Mouse (Mus musculus) skeletal muscle tissue, adult 2 months (tissue): ENCODE measurements at regions not wholly inside any gene's neighbourhood (a gene's known extent, or its start where the extent isn't known, plus 50 kb on each side); places are given as distances from the start of the nearest gene placed in this dataset.

ENCODE experiments used
- DNase-seq: peaks from one replicate; pipeline ENCODE4 v3.0.0-alpha.2; 2012; ENCODE audit warnings: low read depth, low spot score

DNA sequence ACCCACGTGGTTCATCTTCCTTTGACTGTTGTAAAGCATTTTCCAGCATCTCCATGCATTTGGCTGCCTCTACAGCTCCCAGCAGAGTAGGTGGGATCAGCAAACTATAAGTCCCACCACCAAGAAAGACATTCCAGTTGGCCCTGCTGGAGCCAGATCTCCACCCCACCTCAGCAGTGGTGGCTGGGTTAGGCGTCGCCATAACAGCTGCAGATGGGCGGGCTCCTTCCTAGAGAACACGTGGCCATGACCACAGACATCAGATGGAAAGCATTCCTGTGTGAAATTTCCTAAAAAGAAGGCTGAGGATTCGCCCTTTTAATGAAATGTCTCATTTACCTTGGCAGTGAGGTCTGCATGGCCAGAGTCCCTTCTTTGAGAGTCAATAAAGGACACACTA lies 140.0 kb upstream of the Bmp4 start:
- DNase-seq, result no peak

DNA sequence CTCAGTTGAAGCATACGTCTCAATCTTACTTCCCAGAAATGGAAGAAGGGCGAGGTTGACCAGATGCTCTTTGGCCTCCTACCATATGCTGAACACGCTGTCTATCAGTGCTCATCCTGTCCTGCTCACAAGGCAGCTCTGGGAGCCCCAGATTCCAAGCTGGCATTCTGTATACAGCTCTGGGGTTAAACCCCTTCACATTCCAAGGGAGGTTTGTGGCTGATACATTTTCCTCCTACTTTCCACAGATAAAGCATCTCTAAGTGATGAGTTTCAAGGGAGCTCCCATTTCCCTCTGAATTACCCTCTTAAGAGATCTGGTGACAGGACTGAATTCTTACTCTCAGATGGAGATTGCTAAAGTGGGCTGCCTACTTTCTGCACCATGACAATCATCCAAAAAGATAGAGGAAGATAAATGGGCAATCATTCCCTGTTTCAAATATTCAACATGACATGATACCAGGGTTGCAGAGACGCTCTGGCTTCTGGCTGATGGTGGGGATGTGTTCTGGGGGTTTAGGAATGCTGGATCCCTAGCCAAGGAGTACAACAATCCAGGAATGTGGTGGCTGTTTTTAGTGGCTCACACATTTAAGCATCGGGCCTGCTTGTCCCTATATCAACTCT lies 138.7 kb upstream of the Bmp4 start:
- DNase-seq, result no peak

DNA sequence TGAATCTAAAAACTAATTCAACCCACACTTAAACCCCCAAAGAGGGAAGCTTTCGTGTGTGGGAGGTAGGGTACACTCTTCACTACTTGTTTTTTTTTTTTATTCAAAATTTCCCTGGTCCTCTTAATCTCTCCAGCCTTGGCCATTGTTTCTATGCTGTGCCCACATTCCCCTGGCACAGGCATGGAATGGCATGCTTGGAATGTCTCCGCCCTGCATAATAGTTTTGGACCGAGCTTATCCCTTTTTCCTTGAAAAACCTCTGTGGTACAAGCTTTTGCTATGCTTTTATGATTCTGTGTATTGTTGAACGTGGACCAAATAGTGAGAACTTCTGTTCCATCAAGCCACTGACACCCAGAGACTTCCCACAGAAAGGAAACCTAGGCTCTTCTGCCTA lies 126.8 kb upstream of the Bmp4 start:
- DNase-seq, result no peak

DNA sequence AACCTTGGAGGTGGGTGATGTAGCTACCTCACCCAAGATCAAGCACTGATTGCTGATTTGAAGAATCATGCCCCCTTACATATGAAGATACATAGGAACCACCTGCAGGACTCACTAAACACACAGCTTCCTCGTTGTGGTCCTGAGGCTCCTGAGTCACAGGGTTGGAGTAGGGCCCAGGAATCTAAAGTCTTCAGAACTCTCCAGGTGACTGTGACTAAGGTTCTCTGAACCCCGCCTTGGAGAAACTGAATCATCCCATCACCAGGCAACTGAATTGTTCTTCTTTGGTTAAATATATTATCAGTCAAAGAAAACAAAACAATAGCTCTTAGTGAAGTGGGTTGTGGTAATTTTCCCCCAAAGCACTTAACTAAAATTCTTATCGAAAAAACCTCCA lies 125.8 kb upstream of the Bmp4 start:
- no peak for DNase-seq

DNA sequence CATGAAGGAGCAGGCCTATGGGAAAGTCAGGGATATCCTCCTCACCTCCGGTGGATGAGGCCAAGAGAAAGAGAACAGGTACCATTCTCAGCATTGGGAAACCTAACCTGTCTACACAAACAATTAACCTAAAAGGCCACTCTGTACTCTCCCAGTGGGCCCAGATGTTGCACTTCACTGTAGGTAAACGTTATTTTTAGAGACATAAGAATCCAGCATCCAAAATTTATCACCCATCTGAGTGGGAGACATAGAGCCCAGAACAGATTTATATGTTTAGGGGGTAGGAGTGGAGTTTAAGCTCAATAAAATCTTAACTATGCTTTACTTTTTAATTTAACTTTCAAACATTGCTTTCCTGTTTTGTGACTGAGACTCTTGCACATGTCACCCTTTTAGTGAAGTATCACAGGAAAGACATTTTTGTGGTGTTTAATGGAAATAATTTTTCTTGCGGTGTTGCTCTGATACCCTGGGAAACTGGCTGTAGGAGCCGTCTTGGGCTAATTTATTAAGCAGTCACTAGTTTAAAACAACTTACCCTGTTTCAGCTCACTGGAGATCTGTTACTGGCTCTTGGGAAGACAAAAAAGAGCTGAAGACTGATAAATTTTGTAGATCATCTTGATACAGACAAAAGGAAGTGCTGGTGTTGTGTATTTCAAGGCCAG lies 123.9 kb upstream of the Bmp4 start:
- DNase-seq, result no peak

DNA sequence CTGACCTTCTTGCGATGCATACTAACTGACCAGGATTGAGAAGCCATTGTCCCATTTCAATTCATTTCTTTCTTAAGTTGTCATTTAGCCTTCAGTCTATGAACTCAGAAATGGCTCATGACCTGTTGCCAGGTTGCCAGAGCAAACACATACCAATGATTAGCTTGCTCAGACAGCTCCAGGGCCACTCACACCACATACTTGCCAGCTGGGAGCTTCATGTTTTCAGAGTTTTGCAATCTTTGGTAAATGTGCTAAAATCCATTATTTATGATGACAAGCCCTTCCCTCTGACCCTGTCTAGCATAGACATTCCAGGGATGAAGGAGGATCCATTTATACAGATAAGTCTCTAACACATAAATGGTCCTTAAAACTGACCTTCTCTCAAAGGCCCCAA lies 121.6 kb upstream of the Bmp4 start:
- no peak for DNase-seq

DNA sequence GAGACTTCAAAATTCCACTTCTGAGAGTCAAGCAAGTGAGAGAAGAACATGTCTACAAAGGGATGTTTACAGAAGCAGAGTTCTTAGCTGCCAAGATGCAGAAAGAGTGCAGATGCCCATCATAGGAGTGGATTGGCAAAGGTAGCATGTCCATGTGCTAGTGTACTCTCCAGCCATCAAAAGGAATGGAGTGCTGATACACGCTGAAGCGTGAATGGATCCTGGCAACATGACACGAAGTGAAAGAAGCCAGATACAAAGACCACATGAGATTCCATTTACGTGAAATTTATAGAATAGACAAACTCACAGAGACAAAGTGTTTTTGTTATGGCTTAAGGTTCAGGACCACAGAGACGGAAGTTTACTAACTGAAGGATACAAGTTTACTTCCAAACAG lies 118.4 kb upstream of the Bmp4 start:
- no peak for DNase-seq

DNA sequence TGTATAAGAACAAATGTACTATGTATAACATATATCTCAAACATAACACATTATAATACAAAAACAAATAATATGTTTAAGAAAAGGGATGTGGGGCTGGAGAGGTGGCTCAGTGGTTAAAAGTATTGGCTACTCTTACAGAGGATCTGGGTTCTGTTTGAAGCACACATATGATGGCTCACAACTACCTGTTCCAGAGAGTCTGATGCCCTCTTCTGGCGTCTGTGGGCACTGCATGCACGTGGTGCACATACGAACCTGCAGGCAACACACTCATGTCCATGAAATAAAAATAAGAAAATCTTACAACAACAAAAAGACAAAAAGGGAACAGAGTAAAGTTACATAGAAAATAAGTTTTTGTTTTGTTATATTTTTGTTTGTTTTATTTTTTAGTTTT lies 114.8 kb upstream of the Bmp4 start:
- no peak for DNase-seq

DNA sequence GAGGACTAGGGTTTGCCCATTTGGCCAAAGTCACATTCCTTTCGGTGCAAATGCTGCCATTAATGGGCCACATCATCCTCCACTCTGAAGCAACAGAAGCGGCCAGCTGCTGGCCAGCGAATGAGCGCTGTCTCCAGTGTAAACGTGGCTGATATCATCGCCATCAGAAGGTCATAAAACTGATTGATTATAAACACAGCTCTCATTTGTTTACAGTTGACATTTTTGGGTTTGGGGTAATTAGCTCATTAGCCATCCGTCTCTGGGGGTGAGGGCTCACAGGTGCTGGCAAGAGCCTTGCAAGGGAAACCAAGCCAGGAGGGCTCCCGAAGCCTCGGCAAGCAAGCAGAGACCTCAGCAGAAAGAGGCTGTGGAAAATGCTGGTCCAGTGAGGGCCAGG lies 101.1 kb upstream of the Bmp4 start:
- no peak for DNase-seq

DNA sequence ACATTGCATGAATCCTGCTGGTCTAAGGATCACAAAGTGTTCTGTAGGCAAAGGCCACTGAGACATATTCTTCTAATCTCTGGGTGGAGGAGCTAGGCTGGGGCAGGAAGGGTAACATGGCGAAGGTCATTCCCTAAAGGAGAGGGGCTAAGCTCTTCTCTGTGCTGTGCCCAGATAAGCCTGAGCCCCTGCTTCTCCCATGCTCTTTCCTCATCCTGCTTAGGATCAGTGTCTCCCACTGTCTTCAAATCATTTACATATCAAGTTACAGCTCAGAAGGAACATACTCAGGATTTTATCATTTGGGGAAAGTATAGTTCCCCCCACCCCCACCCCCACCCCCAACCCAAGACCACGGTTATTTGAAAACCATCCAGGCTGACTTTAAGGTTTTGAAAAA lies 100.7 kb upstream of the Bmp4 start:
- DNase-seq, result no peak

DNA sequence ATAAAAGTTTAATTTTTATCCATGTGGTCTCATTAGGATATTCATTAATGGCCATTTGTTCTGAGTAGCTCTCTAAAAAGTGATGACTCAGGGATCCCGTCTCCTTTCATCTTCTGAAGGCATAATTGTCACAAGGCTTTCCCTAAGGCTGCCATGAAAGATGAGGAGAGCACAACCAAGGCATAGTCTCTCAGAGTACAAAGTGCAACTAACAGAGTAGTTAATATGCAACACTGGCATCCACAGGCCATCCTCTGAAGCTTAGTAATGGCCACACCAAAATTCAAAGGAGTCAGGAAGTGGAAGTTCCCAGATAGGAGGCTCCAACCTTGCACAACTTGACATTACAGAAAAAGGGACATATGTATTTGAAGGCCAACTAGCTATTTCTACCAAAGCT lies 97.1 kb upstream of the Bmp4 start:
- no peak for DNase-seq

DNA sequence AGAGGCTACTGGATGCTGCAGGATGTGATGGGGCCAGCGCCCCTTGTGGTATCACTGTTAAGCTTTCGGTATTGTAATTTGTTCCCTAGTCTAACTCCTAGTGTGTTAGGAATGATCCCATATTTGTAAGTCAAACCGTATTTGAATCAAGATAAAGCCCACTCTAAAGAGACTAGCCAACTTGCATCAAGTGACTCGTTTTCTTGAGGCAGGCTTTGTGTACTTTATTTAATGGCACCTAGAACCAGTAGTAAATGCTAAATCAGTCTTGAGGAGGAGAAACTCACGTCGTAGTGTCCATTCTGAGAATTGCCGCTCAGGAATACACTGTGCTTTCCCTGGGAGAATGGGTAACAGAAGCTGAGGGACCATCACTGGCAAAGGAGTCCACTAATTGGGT lies 89.9 kb upstream of the Bmp4 start:
- DNase-seq, result no peak

DNA sequence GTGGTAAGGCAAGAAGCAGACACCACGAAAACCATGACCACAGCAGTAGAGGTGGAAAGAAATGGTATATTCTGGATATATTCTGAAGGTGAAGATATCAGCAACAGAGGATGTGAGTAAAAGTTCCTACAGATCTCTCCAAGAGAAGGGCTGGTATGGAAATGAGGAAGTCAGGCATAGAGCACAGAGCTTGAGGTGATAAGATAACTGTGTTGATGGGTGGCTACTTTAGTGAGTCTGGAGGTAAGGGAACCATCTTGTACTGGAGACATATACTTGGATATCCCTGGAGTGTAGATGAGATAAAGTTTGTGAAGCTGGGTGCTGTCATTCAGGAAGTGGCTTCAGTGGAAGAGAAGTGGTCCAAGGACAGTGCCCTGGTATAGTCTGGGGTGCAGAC lies 85.5 kb upstream of the Bmp4 start:
- DNase-seq, result no peak

DNA sequence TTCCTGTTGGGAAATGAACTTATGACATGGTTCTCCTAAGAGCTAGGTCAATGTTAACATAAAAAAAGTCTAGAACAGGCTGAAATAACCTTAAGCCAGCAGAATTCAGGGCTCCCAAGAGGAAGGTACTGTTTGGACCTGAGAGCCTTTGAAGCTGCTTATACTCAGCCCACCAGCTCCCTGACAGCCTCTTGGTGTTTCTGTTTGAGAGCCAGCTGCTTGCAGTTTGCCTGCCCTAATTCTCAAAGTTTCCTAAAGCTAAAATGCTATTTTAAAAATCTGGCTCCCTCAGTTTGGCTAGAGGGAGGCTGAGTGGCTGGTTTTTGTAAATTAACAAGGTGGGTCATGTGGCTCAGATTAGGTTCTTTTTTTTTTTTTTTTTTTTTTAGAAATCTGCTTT lies 72.5 kb upstream of the Bmp4 start:
- DNase-seq, result no peak

DNA sequence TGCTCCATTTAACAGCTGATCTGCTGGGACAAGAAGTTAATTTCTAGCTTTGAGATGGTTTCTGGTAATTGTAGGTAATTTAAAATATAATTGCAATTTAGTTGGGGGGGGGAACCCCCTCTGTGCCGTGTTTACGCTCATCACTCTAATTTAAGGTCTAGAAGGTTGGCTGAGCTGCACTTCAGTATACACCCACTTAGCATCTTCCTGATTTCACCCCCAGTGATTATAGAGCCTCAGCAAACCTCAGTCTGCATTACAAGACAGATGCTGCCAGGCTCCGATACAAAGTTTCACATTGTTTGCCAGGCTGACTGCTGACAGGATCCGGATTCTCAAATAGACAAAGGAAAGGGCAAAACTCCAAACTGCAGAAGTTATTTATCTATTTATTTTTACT lies 71.5 kb upstream of the Bmp4 start:
- no peak for DNase-seq

DNA sequence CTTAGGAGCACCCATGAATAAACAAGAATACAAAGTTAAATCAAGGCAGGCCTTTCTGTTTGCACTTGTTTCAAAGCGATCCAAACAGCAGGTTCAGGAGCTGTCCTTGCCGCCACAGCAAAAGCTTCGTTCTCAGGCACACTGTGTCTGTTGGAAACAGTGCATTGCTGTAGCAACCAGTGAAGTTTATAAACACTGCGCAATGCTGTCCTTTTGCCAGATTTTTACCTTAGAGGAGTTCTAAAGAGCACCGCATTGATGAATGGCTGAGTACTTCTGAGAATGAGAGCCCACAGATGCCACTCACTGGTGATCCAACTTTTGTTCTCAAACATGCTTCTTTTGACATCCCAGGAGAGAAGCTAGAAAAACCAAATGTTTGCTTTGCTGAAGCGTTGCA lies 64.0 kb upstream of the Bmp4 start:
- no peak for DNase-seq

DNA sequence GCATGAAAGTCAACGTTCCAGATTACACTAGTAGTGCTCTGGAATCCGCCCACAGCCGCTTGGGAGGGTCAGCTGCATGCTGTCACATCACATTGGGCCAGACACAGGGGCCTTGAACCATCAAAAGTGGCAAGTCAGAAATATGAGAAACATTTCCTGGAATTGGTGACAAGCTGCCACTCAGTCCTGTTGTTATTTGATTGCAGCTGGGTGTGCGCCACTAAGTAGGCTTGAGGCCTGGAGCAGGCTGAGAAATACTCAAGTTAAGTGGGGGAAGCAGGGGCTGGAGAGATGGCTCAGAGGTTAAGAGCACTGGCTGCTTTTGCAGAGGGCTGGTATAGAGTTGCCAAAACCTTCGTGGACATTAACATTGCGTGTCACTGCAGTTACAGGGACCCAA lies 51.2 kb upstream of the Bmp4 start:
- DNase-seq, result no peak
